Mouse (Mus musculus) midbrain, embryonic 13.5 days (tissue): ENCODE measurements around the gene Rap1a. TPM values are rescaled to one million over a fixed set of nuclear protein-coding genes. Genes with fewer than 3 reads are reported as not detected.
A peak's percentile ranks its signal among the peaks of the same experiment; 100 is the strongest.

Source experiments
- ATAC-seq: fragments of 200-750 bp; cut with Nextera tagmentation; 2 replicates; pipeline ENCODE4 v1.8.0; 2017; ENCODE audit warnings: mild to moderate bottlenecking, moderate TSS enrichment, moderate library complexity
- H3K27ac ChIP-seq: fragments of 300-500 bp; sonication (generic); 2 replicates; pipeline ENCODE4 v1.5.1; 2015; ENCODE audit warnings: inconsistent platforms, mild to moderate bottlenecking, moderate library complexity
- H3K27me3 ChIP-seq: fragments of 300-500 bp; sonication (generic); 2 replicates; pipeline ENCODE4 v1.6.1; 2015; ENCODE audit warnings: mild to moderate bottlenecking, inconsistent platforms
- H3K36me3 ChIP-seq: fragments of 300-500 bp; sonication (generic); 2 replicates; pipeline ENCODE4 v1.6.1; 2015; ENCODE audit warnings: mild to moderate bottlenecking, inconsistent platforms
- H3K4me1 ChIP-seq: fragments of 300-500 bp; sonication (generic); replicated peaks from 2 replicates; pipeline ENCODE4 v1.6.1; 2015; ENCODE audit warnings: inconsistent platforms
- H3K4me2 ChIP-seq: fragments of 300-500 bp; sonication (generic); replicated peaks from 2 replicates; pipeline ENCODE4 v1.6.1; 2015; ENCODE audit warnings: moderate library complexity, mild to moderate bottlenecking, inconsistent platforms
- H3K4me3 ChIP-seq: fragments of 300-500 bp; sonication (generic); replicated peaks from 2 replicates; pipeline ENCODE4 v1.5.1; 2015; ENCODE audit warnings: mild to moderate bottlenecking, inconsistent platforms
- H3K9ac ChIP-seq: fragments of 300-500 bp; sonication (generic); replicated peaks from 2 replicates; pipeline ENCODE4 v1.6.1; 2015; ENCODE audit warnings: mild to moderate bottlenecking, inconsistent platforms
- H3K9me3 ChIP-seq: fragments of 300-500 bp; sonication (generic); 2 replicates; pipeline ENCODE4 v1.6.1; 2016; ENCODE audit warnings: mild to moderate bottlenecking, inconsistent platforms
- WGBS: fragments of 180-500 bp; shearing (Covaris S2); methylation state at CpG from one replicate; pipeline ENCODE4 v1.1.7; 2015; 5-methylcytosine and 5-hydroxymethylcytosine counted together
- polyA plus RNA-seq: library from polyadenylated mRNA; unstranded; fragments of >200 nt; fragmentation: Nextera tagmentation; extraction: Ambion mirVana; gene quantifications from 2 replicates; pipeline ENCODE4 v1.2.1, GENCODE M21; 2015

Gene Rap1a
- polyA plus RNA-seq, result 74.3 and 76.1 TPM in 2 replicates

DNA sequence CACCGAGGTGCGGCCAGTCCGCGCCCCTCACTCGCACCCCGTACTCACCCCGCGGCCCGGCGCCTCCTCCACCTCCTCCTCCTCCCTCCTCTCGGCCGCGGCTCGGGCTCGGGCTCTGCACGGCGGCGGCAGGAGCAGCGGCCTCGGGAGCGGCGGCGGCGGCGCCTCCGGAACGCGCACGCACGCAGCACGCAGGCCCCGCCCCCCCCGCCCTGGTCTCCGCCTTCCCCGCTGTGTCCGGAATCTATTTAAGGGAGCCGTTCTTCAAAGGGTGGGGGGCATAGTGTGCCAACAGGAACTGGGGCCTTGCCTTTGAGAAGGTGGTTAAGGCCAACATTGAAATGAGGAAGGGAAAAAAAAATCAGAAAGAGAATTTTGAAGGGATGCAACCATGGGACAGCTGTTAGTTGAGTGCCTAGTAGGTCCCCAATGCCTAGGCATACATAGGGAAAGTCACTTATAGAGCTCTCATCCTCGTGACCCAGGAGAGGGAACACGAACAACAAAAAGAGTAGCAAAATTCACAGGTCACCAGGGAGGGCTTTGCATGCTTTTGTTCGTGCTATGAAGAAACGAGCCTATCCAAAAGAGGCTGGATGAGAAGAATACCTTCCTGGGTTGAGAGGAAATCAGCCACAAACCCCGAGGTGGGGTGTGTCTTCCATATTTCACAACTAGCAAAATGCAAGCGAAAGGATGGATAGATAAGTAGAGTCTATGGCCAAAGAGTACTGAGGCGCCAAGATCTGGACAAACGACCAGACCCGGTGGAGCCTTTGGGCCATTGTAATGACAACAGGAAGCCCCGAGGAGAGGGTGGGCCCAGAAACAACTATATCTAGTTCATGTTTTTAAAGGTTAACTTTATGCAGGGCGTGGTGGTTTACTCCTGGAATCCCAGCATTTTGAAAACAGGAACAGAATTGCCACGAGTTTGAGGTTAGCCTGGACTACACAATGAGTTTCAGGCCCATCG lies at the start of gene Rap1a:
Gene Rap1a, minus strand, starts transcription at position 146 of the 976 bp plus-strand sequence.
- H3K27me3 ChIP-seq, result no peaks in the 10 kb centered on the region
- peak within 1 kb of the TSS; percentile 92 for H3K9ac ChIP-seq
- no peaks in the 10 kb centered on the region for H3K36me3 ChIP-seq
- H3K9me3 ChIP-seq, result no peaks in the 10 kb centered on the region
- H3K4me1 ChIP-seq, result peaks cover 32% of the 10 kb centered on the region
- peak within 1 kb of the TSS; percentile 92 for H3K27ac ChIP-seq
- H3K4me3 ChIP-seq, result peak within 1 kb of the TSS; percentile 87
- peak within 1 kb of the TSS; percentile 88 for H3K4me2 ChIP-seq
- ATAC-seq, result peak; percentile 98
- 26% methylated on average over 34 of the region's 50 CpGs for WGBS

GRCm38 (mm10) chr3:105846294-105847069 lies 45.3 kb upstream of the Rap1a start:
- Histone ChIP-seq H3K4me2 (no peak overlapping the region), H3K9me3 (no peaks in the 10 kb centered on the region), H3K27me3 (no peaks in the 10 kb centered on the region), H3K27ac (no peak overlapping the region), H3K36me3 (no peaks in the 10 kb centered on the region), H3K4me1 (no peaks in the 10 kb centered on the region), H3K9ac (no peak overlapping the region), H3K4me3 (no peak overlapping the region)
- ATAC-seq, result no peak
- 82% methylated on average over 7 of the region's 7 CpGs for WGBS

DNA sequence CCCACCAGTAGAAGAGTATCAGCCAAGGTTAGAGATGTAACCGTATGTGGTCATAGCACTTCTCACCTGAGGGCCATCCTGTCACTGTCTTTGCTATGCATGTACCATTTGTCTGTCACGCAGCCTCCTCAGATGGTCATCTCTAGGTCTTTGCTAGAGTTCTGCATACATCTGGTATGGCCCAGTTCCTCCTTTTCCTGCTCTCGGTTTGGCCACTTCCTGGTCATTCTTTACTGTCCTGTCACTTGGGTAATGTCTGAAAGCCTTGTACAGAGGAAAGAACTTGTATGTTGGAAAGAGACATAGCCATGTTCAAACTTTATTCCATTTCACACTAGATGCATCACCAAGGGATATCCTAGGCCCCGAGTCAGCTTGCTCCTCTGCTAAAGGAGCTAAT lies 38.7 kb upstream of the Rap1a start:
- H3K27ac ChIP-seq, result no peak overlapping the region
- no peaks in the 10 kb centered on the region for H3K36me3 ChIP-seq
- WGBS, result 93% methylated on average over 4 of the region's 4 CpGs
- no peaks in the 10 kb centered on the region for H3K9me3 ChIP-seq
- no peak overlapping the region for H3K4me3 ChIP-seq
- no peak overlapping the region for H3K4me2 ChIP-seq
- no peak for ATAC-seq
- H3K9ac ChIP-seq, result no peak overlapping the region
- H3K27me3 ChIP-seq, result no peaks in the 10 kb centered on the region
- H3K4me1 ChIP-seq, result no peaks in the 10 kb centered on the region

DNA sequence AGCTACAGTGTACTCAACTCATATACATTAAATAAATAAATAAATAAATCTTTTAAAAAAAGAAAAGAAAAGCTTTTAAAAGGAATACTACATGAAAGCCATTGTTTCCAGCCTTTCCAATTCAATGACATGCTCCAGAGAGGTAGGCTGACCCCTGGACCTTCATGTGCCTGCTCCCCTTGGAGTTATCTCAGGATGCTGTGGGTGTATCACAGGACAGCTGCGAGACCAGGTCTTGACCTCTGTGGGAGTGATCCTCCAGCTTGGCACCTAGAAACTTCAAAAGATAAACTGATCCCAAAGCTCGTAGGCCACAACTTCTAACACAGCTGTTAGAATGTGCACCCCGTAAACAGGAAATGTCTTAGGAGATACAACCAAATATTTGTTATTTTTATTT lies 37.5 kb upstream of the Rap1a start:
- 83% methylated on average over 3 of the region's 3 CpGs for WGBS
- Histone ChIP-seq H3K27me3 (no peaks in the 10 kb centered on the region), H3K27ac (no peak overlapping the region), H3K36me3 (no peaks in the 10 kb centered on the region), H3K4me1 (no peaks in the 10 kb centered on the region), H3K4me3 (no peak overlapping the region), H3K9me3 (no peaks in the 10 kb centered on the region), H3K4me2 (no peak overlapping the region), H3K9ac (no peak overlapping the region)
- ATAC-seq, result no peak

GRCm38 (mm10) chr3:105836883-105837282 lies 35.7 kb upstream of the Rap1a start:
- Histone ChIP-seq H3K4me2 (no peak overlapping the region), H3K27ac (no peak overlapping the region), H3K9ac (no peak overlapping the region), H3K4me1 (no peaks in the 10 kb centered on the region), H3K4me3 (no peak overlapping the region), H3K9me3 (no peaks in the 10 kb centered on the region), H3K36me3 (no peaks in the 10 kb centered on the region), H3K27me3 (no peaks in the 10 kb centered on the region)
- 91% methylated on average over 3 of the region's 3 CpGs for WGBS
- no peak for ATAC-seq

DNA sequence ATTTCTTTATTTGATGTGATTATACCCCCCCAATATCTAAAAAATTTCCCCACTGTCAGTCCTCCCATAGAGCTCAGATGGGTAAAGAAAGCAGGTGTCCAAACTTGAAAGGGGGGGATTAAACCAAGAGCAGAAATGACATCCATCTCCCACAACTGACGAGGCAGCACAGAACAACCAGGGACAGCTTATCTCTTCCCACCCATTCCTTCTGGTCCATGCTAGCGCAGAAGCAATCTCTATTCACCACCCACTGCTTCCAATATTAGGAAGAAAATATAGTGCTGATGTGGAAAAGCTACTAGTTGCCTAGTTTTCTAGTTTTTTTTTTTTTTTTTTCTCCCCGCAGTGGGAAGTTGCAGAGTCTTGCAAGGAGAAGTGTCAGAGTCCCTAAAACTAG lies 34.7 kb upstream of the Rap1a start:
- no peak overlapping the region for H3K27ac ChIP-seq
- 65% methylated on average over 3 of the region's 3 CpGs for WGBS
- ATAC-seq, result no peak

GRCm38 (mm10) chr3:105831584-105831983 lies 30.4 kb upstream of the Rap1a start:
- no peaks in the 10 kb centered on the region for H3K36me3 ChIP-seq
- no peaks in the 10 kb centered on the region for H3K27me3 ChIP-seq
- ATAC-seq, result no peak
- no peak overlapping the region for H3K9ac ChIP-seq
- no peaks in the 10 kb centered on the region for H3K9me3 ChIP-seq
- WGBS, result 90% methylated on average over 3 of the region's 3 CpGs
- H3K27ac ChIP-seq, result no peak overlapping the region
- H3K4me2 ChIP-seq, result no peak overlapping the region
- H3K4me3 ChIP-seq, result no peak overlapping the region
- H3K4me1 ChIP-seq, result no peaks in the 10 kb centered on the region

More for the DNA sequence above, 34.7 kb upstream of the Rap1a start:
- no peak overlapping the region for H3K9ac ChIP-seq
- H3K27me3 ChIP-seq, result no peaks in the 10 kb centered on the region
- H3K9me3 ChIP-seq, result no peaks in the 10 kb centered on the region
- no peak overlapping the region for H3K4me3 ChIP-seq
- no peaks in the 10 kb centered on the region for H3K36me3 ChIP-seq
- H3K4me2 ChIP-seq, result no peak overlapping the region
- no peaks in the 10 kb centered on the region for H3K4me1 ChIP-seq

- no peaks in the 10 kb centered on the region for H3K36me3 ChIP-seq
- no peaks in the 10 kb centered on the region for H3K27me3 ChIP-seq
- WGBS, result 74% methylated on average over 7 of the region's 7 CpGs
- H3K27ac ChIP-seq, result no peak overlapping the region
- H3K9me3 ChIP-seq, result no peaks in the 10 kb centered on the region
- H3K9ac ChIP-seq, result no peak overlapping the region
- no peak for ATAC-seq
- no peaks in the 10 kb centered on the region for H3K4me1 ChIP-seq
- no peak overlapping the region for H3K4me3 ChIP-seq
- no peak overlapping the region for H3K4me2 ChIP-seq
Observed at GRCm38 (mm10) chr3:105825501-105826161, 24.5 kb upstream of the Rap1a start.

DNA sequence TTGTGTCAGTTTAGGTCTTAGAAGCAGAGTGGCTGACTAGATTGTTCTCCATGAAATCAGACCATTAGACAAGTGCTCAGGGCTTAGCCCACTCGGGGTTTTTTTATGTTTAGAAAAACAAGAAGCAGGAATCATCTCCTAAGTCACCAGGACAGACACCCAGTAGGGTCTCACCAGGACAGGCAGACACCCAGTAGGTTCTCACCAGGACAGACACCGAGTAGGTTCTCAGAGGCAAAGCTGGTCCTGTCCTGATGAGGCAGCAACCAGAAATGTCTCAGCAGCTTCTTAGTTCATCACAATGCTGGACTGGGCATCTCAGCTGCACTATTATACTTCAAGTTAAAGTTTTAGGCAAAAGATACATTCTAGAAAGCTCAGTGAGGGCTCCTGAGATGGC lies 23.6 kb upstream of the Rap1a start:
- no peak overlapping the region for H3K4me3 ChIP-seq
- H3K27me3 ChIP-seq, result no peaks in the 10 kb centered on the region
- ATAC-seq, result no peak
- WGBS, result 60% methylated on average over 2 of the region's 2 CpGs
- no peak overlapping the region for H3K4me2 ChIP-seq
- H3K36me3 ChIP-seq, result no peaks in the 10 kb centered on the region
- no peak overlapping the region for H3K27ac ChIP-seq
- no peaks in the 10 kb centered on the region for H3K9me3 ChIP-seq
- H3K9ac ChIP-seq, result no peak overlapping the region
- no peaks in the 10 kb centered on the region for H3K4me1 ChIP-seq

- no peak overlapping the region for H3K9ac ChIP-seq
- no peak overlapping the region for H3K4me3 ChIP-seq
- no peak overlapping the region for H3K27ac ChIP-seq
- H3K36me3 ChIP-seq, result no peaks in the 10 kb centered on the region
- no peak overlapping the region for H3K4me2 ChIP-seq
- WGBS, result 45% methylated on average over 5 of the region's 5 CpGs
- H3K9me3 ChIP-seq, result no peaks in the 10 kb centered on the region
- no peaks in the 10 kb centered on the region for H3K27me3 ChIP-seq
- ATAC-seq, result no peak
- H3K4me1 ChIP-seq, result no peaks in the 10 kb centered on the region
Observed at GRCm38 (mm10) chr3:105824103-105824502, 23.0 kb upstream of the Rap1a start.

- no peaks in the 10 kb centered on the region for H3K27me3 ChIP-seq
- no peaks in the 10 kb centered on the region for H3K9me3 ChIP-seq
- no peaks in the 10 kb centered on the region for H3K4me1 ChIP-seq
- no peak overlapping the region for H3K27ac ChIP-seq
- H3K36me3 ChIP-seq, result no peaks in the 10 kb centered on the region
- no peak overlapping the region for H3K9ac ChIP-seq
- H3K4me3 ChIP-seq, result no peak overlapping the region
- no peak overlapping the region for H3K4me2 ChIP-seq
- no peak for ATAC-seq
Observed at GRCm38 (mm10) chr3:105823609-105824008, 22.5 kb upstream of the Rap1a start.

DNA sequence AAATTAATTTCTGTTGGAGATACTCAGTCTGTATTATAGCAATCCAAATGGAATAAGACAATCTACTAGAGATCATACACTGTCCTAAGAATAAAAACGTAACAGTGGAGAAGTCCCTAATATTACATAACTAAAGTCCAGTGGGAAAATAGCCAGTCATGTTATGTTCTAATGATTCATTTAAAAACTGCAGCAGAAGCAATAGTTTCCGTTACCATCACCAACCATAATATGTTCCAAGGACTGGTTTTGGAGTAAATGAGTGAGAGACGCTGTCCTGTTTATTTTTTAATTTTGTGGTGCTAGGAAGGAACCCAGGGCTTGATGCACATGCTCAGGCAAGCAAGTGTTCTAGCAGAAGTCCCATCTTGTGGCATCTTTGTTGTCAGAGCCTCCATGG lies 20.4 kb upstream of the Rap1a start:
- H3K27ac ChIP-seq, result no peak overlapping the region
- ATAC-seq, result no peak
- no peak overlapping the region for H3K4me3 ChIP-seq
- no peaks in the 10 kb centered on the region for H3K9me3 ChIP-seq
- H3K36me3 ChIP-seq, result no peaks in the 10 kb centered on the region
- no peaks in the 10 kb centered on the region for H3K27me3 ChIP-seq
- no peak overlapping the region for H3K9ac ChIP-seq
- no peaks in the 10 kb centered on the region for H3K4me1 ChIP-seq
- H3K4me2 ChIP-seq, result no peak overlapping the region
- 94% methylated on average over 3 of the region's 3 CpGs for WGBS
